Mouse (Mus musculus) gastrocnemius, postnatal 14 days (tissue): ENCODE measurements around the gene Gusb. TPM values are rescaled to one million over a fixed set of nuclear protein-coding genes. Genes with fewer than 3 reads are reported as not detected.
"Not testable (repeated sequence)": the region's sequence is repeated elsewhere in the genome, so short reads cannot be mapped to it uniquely, and the experiment has no call there.

Experiments
- DNase-seq: peaks from one replicate; pipeline ENCODE4 v3.0.0; 2021; ENCODE audit warnings: mixed read lengths
- intact Hi-C: fragments of 180-260 bp; cut with DNase I; formaldehyde crosslinking; loops from one replicate; pipeline ENCODE4 v1.15.1; 2025; ENCODE audit warnings: low total_unique reads
- total RNA-seq, 2 experiments: library from RNA; stranded (reverse); gene quantifications; 2 replicates each; pipeline ENCODE4 v1.2.3; 2021

The Gusb gene
- total RNA-seq, 2 experiments from 2014 or later = 10.6 to 13.4 TPM

DNA sequence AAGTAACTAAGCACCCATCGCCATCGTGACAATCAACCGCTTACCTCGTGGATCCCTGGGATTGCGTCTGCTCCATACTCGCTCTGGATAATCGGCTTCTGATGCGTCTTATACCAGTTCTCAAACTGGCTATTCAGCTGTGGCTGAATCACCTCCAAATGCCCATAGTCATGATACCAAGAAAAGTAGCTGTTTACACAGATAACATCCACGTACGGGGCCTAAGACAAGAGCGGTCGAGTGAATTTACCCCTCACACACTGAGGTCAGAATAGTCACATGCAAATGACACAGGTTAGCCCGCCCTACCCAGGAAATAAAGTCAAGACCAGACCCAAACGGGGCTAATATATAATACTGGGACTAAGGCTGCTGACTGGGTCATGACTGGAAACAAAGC is 9.5 kb downstream of the Gusb start:
- intact Hi-C loops = no loop called here
- DNase-seq = no peak

DNA sequence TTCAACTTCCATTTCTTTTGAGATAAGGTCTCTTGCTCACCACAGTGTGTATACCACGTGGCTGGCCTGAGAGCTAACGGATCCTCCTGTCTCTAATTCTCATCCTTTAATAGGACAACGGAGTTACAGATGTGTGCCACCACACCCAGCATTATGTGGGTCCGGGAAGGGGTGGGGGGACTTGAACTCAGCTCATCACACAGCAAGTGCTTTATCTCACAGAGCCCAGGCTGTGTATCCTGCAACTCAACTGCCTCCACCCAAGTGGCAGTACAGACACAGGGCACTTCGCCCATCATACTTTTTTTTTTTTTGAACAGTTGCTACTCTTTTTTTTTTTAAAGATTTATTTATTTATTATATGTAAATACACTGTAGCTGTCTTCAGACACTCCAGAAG is 11.0 kb downstream of the Gusb start:
- intact Hi-C loops = no loop called here
- DNase-seq = no peak

DNA sequence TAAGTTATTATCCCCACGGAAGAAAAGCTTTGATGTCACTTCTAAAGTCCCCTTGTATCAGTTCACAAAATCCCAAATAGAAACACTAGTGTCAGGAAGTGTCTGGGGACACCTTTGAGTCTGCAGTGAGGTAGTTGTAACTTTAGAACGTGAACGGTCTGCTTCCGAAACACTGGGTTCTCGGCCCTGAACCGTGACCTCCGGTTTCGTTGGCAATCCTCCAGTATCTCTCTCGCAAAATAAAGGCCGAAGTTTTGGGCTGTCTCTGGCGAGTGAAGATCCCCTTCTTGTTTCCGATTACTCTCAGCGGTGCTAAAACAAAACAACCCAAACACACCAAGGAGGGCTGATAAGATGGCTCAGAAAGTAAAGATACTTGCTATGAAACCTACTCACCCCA is 13.5 kb downstream of the Gusb start:
- intact Hi-C loops = no loop called here
- DNase-seq = no peak

DNA sequence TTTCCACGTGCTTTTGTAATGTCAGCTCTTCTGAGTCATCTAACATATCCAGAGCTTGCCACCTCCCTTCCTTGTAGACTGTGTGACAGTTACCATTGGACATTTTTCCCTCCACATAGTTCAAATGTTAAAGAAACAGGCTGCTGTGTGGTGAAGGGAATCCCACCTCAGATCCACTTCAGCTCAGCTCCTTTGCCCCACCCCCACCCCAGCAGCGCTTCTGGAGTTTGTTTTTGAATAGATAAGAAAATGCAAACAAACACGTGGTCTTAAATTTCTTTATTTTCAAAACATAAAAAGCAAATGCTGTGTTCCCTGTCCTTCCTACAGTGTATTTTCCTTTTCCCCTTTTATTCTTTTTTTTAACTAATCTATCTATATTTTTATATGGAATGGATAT is 22.6 kb downstream of the Gusb start:
- DNase-seq = no peak
- intact Hi-C loops = no loop called here

DNA sequence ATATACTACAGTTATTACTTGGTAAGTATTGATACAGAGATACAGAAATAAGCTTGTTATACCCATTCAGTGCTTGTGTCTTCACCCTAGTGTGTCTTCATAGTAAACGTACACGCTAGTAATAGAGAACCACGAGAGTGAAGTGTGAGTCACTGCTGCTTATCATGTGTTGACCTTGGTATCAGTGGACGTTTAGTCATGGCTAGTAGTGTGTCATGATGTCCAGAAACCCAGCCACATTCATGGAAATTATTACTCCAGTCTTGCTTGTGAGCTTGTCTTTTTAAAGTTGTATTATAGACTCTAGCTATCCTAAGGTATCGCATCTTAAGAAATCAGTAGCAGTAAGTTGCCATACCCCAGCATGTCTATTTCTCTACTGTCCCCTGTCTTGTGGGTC is 24.2 kb downstream of the Gusb start:
- intact Hi-C loops = no loop called here

DNA sequence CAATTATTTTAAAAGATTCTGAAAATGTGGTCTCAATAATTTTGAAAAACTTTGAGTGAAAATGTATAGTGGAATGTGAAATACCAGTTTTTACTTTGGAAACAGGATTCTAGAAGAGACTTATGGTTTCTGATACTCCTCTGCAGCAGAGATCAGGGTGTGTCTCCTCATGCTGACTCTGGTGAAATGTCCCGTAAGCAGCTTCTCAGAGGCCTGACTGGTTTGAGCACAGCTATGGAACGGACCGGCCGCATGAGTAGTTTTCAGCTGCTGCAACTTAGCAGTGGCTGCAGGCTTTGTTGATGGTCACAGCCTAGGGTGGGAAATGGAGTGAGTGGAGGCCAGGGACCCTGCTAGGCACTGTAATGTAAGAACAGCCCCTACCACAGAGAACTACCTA is 25.1 kb downstream of the Gusb start:
- DNase-seq = no peak
- intact Hi-C loops = no loop called here

More for the DNA sequence above, 24.2 kb downstream of the Gusb start:
- no peak for DNase-seq

DNA sequence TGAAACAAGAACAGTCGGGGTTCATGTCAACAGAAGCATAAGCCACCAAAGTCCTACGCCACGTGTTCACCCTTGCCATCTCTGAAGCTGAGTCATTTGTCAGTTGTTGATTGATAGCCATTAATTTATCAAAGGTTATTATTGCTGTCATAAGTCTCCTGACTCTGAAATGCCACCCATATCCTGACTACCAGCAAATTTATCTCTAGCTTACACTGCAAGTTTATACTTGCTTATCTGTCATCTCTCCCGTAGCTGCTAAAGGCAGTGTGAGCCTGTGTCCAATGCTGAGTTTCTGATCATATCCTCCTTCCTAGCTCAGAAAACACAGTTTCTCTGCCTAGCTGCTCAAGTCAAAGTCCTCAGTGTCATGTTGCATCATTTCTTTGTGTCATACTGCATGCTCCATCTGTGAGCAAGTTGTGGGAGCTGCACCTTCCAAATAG is 28.0 kb downstream of the Gusb start:
- no peak for DNase-seq
- intact Hi-C loops = no loop called here

DNA sequence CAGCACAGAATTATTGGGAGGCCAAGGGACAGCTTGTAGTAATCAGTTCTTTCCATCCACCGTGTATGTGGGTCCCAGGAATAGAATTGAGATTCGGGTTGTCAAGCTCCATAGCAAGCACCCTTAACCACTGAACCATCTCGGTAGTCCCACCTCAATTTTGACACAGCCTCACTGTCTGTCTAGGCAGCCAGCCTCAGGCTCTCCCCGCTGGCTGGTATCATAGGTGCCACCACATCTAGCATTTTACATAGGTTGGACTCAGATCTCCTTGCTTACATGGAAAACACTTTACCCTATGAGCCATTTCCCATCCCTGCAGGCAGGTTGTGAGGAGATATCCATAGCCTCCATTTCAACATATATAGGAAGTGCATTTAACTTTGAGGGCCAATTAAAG is 28.5 kb downstream of the Gusb start:
- DNase-seq = no peak
- intact Hi-C loops = no loop called here

DNA sequence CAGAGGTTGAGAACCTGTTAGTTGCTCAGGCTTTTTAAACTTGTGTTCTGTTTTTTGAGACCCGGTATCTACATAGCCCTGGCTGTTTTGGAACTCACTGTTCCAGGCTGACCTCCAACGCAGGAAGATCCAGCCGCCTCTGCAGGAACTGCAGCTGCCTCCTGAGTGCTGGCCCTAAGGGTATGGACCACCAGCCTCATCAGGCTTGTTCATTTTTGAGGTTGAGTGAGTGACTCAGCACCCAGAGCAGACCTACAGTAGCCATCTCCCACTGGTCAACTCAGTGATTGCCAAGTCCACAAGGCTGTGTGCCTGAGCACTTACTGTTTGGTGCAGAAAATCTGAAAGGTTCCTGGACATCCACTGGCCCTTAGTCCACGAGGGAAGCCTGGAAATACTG is 31.4 kb downstream of the Gusb start:
- intact Hi-C loops = no loop called here
- DNase-seq = no peak

DNA sequence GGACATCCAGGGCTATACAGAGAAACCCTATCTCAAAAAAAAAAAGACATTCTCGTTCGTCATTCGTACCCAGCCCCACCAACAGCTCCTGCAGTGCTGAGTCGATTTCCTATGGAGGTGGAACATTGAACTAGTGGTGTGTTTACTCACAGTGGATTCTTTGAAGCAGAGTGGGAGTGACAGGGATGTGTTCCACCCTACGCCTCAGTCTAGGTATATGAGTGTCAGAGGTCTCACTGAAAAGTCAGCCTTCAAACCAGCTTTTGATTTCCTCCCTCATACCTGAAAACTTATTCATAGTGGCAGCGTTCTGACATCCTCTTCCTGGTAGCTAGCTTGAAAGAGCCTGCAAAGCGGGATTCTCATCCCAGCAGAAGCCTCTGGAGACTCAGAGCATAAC is 34.4 kb downstream of the Gusb start:
- intact Hi-C loops = no loop called here
- no peak for DNase-seq

DNA sequence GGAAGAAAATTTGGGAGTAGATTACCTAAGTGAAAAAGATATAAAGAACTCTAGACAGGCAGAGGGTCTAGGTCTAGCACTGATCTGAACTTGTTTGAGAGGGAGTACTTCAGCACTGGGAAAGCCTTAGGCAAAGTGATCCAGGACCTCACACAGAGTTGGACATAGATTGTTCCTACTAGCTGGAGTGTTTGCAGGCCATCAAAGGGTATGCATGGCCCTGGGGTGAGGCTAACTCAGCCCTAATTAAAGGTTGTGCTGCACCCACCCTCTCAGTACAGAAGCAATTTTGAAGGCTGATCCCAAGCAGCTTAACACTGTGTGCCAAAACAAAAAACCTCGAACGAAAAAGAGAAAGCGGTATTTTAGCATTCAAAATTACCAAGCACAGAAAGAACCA is 36.4 kb downstream of the Gusb start:
- no peak for DNase-seq
- intact Hi-C loops = no loop called here

DNA sequence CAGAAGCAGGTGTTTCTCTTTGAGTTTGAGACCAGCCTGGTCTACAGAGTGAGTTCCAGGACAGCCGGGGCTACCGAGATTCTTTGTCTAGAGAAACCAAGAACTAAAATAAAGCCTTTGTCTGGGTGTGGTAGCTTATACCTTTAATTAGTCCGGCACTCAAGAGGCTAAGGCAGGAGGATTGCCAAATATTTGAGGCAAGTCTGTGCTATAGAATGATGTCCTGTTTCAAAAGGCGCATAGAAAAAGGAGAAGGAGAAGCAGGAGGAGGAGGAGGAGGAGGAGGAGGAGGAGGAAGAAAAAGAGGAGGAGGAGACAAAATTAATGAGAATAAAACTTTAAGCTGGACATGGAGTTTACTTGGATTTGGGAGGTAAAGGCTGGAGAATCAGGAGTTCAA is 39.6 kb downstream of the Gusb start:
- intact Hi-C loops = no loop called here
- DNase-seq = no peak

DNA sequence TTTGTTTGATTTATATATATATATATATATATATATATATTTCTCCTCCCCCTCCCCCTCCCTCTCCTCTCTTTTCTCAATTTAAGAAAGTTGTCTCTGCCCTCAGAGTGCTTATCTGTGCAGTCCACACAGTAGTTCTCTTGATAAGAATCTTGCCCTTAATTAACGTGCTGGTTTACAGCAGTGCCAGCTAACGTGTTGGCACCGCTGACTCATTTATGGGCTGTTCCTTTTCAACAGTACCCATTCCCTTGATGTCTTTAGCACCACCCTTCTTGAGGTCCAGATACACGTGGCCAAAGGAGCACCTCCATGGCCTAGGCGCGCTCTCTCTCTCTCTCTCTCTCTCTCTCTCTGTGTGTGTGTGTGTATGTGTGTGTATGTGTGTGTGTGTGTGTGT is 47.1 kb downstream of the Gusb start:
- DNase-seq = no peak
- intact Hi-C loops = no loop called here

DNA sequence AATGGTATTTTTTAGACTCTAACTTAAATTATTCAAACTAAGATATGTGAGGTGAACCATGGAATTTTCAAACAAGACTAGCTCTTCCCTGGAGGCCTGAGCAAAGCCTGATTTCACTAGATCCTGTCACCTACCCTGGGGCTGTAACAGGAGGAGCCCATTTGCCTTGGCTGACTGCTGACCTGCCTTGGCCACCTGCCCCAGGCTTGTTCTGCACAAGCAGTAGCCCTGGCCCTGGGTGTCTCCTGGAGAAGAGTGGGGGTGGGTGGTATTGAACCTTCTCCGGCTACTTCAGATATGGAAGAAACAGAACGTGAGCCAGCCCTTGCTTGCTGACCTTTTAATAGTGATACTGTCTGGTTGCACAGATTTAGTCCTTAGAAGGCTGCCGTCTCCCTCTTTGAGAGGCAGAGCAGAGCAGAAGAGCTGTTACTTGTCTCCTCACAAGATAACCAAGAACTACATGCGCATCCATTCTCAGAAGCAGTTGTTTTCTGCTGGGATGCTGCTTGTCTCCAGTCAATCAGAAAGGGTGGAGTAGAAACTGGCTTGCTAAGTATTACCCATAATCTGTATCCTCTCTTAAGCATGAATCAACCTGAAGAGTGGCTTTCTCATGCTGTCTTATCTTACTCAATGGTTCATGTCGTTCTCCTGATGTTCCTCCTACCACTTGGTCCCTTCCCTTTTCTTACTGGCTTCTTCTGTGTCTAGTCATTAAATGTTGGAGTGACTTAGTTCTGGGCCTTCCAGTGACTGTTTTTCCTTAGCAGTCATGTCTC is 48.2 kb downstream of the Gusb start:
- DNase-seq = peak; percentile 60
- intact Hi-C loops = no loop called here

DNA sequence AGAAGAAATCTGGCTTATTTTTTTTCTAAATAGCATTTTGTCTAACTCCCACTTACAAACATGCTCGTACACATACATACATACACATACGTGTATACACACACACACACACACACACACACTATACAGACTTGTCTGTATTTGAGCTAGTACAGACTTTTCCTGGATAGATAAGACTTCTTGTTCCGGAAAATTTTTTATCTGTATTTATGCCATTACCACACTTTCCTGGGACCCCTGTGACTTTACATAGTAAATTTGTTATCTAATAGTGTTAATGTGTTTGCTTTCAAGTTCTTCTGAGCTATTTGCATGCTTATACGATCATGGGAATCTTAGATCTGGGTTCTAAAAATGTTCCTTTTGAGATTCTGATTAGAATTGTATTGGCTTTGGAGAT is 50.7 kb downstream of the Gusb start:
- intact Hi-C loops = no loop called here
- no peak for DNase-seq

DNA sequence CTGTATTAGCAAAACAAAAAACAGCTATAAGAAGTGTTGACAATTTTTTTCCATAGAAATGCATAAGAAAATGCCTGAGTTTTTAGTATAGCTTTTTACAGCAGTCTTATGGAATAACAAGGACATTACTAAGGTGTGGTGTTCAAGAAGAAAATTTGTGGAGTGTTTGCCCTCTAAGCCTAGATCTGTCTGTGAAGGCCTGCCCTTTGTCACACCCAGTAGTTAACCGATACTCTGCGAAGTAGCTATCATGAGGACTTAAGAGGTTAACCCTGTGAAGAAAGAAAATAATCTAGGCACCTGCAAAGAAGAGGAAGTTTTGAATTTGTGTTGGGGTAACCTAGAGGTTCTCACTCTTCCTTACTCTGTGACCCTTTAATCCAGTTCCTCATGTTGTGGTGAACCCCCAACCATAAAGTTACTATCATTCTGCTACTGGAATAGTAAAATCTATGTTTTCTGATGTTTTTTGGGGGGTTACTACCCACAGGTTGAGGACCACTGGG is 55.3 kb downstream of the Gusb start:
- no peak for DNase-seq
- intact Hi-C loops = no loop called here

DNA sequence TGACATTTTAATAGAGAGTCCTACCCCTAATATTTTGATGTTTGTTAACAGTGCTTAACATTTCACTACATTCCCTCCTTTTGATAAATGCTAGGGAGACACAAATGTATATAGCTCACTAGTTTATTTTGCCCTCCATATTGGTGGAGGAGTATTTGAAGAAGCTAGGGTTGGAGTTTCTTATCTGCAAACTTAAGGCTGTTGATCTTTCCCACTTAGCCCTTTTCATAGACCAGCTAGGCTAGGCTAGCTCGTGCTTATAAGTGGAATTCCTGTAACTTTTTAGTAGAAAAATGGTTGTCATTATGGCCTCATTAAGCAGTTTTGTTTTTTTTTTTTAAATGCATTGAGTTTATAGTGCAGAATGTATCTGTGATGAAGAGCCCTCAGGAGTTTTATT is 59.4 kb downstream of the Gusb start:
- no peak for DNase-seq
- intact Hi-C loops = no loop called here

DNA sequence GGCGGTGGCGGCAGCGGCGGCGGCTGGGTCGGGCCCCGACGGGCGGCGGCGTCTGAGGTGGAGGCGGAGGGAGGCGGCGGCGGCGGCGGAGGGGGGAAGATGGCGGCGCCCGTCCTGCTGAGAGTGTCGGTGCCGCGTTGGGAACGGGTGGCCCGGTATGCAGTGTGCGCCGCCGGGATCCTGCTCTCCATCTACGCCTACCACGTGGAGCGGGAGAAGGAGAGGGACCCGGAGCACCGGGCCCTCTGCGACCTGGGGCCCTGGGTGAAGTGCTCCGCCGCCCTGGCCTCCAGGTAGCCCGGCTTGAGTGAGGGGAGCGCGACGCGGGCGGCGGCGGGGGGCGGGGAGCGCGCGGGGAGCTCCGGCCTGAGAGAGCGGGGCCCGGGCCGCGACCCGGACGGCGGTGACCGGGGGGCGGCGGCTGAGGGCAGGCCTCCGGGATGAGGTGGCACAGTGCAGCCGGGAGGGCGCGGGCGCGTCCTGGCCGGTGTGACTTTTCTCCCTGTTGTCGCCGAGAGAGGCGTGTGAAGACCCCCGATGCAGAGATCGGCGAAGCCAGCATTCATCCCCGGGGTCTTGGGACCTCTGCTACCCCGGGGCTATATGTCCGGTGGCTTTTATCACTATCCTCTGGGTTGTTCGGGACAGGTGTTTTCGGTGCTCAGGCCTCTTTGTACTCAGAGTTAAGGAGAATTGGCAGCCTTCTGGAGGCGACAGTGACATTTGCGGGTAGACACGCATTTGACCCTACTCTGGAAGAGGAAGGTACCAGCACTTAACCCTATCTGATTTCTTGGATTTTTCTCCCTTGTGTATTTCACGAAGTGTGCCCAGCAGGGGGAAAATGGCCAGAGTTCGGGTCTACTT is 60.5 kb downstream of the Gusb start:
- DNase-seq = peak; percentile 28

DNA sequence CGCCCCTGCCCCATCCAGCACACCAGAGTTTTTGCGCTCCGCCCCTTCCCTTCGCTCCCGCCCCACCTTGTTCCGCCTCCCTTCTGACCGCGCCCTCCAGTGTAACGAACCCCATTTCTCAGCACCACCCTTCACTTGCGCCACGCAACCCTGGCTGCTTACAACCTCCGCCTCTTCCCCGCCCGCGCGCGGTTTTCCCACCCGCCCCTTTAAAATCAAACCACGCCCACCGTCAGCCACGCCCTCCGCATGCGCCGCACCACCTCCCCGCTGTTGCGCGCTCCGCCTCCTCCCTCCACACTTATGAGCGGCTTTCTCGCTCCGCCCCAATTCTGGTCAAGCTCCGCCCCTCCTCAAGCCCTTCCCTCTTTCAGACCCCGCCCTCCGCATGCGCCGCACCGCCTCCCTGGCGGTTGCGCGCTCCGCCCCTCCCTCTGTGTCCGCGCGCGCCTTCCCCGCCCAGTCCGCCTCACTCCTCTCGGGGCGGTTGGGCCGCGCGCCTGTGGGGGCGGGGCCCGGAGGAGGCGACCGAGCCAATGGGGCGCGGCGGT is 61.3 kb downstream of the Gusb start, which contains the start of gene Vkorc1l1:
Vkorc1l1 (plus strand) TSS at position 476 of the 551 bp plus-strand sequence.
- intact Hi-C loops = no loop called here

More for the DNA sequence above, 60.5 kb downstream of the Gusb start:
- intact Hi-C loops = not testable (repeated sequence)

DNA sequence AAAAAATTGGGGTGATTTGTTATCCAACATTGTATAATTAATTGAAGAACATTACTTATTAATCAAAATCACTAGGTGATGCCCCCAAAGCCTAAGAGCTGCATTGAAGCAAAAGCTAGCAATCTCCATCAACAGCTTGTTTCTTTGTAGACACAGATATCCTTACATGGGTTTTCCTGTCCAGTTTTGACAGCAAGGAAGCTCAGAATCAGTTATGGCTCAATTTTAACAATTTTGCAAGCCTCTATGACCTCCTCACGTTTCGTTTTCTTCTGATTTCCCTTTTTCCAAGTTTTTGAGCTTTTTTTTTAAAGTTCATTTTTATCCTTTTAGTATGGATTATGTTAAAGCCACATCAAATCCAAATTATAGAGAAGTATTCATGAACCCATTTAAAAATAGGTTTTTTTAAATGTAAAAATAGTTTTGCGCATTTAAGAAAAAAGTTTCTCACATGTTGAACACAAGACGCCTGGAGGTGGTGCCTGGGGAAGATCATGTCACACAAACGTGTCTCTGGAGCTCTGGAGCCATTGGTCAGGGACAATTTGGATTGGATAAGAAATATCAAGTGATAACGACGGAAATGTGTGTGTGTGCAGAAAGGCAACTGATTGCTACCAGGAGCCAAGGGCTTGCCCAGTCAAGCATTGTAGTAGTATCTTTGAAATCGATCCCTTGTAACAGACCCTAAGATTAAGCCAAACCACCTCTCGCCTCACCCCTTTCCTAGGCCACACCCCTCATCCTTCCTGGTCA is 61.9 kb downstream of the Gusb start:
- no peak for DNase-seq
- intact Hi-C loops = no loop called here

More for the DNA sequence above, 61.3 kb downstream of the Gusb start, which contains the start of gene Vkorc1l1:
- DNase-seq = peak; percentile 99
